Mouse (Mus musculus) heart, adult 2 months (tissue): ENCODE results near the gene Runx1.

Experiments
- CTCF ChIP-seq: fragments of 200-600 bp; IDR thresholded peaks from 2 replicates; pipeline ENCODE4 v1.8.1; 2022; ENCODE audit warnings: antibody characterized with exemption, mild to moderate bottlenecking, moderate library complexity
- EP300 ChIP-seq: fragments of 200-500 bp; IDR thresholded peaks from 2 replicates; pipeline ENCODE4 v1.6.1; 2011; ENCODE audit warnings: low read depth, low read length, control low read depth; ENCODE audit not compliant: insufficient read depth
- POLR2A ChIP-seq: fragments of 200-500 bp; IDR thresholded peaks from 2 replicates; pipeline ENCODE4 v1.6.1; 2011; ENCODE audit warnings: mild to moderate bottlenecking, low read depth, low read length, control low read depth; ENCODE audit not compliant: insufficient read depth

GRCm38 (mm10) chr16:92696411-92697015 is 129.4 kb downstream of the Runx1 start:
- TF ChIP-seq CTCF (no peak), POLR2A (no peak), EP300 (no peak)
